Mouse (Mus musculus): ENCODE measurements around the gene Sh3kbp1. TPM values are rescaled to one million over a fixed set of nuclear protein-coding genes. Genes with fewer than 3 reads are reported as not detected.
A peak's percentile ranks its signal among the peaks of the same experiment; 100 is the strongest.

Sh3kbp1 gene
- polyA plus RNA-seq, 1 experiment from 2014 or later: 42.5 TPM

GRCm38 (mm10) chrX:159795603-159796002 is 168.5 kb downstream of the Sh3kbp1 start:
- ATAC-seq (ENCODE audit: insufficient read depth): no peak
- TF ChIP-seq CTCF (IDR thresholded peaks at IDR 0.05; ENCODE audit: low read depth): no peak
- Histone ChIP-seq H3K9ac (no peak overlapping the region), H3K9me3 (ENCODE audit: low read depth, low read length) (no peaks in the 10 kb centered on the region), H3K4me2 (no peak overlapping the region), H3K27ac (ENCODE audit: low read depth) (no peak overlapping the region), H3K36me3 (ENCODE audit: insufficient read depth) (no peaks in the 10 kb centered on the region), H3K4me1 (ENCODE audit: insufficient read depth) (no peaks in the 10 kb centered on the region), H3K27me3 (ENCODE audit: insufficient read depth, low read length) (no peaks in the 10 kb centered on the region), H3K4me3 (ENCODE audit: low read depth, low read length) (no peak overlapping the region)
- DNase-seq: no peak
- 38% methylated on average over 2 of the region's 2 CpGs for WGBS

DNA sequence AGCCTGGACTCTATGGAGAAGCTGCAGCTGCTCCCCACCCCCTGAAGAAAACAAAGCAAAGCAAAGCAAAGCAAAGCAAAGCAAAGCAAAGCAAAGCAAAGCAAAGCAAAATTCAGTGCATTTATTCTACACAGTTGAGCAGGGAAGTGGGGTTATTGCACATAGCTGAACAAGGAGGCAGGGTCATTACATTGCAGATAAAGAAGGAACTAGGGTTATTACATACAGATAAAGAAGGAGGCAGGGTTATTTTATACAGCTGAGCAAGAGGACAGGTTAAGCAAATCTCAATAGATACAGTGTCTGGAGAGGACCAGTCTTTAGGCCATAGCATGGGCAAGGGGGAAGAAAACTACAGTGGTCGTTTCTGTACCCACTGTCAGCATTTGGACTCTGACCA is 177.3 kb downstream of the Sh3kbp1 start:
- no peak for TF ChIP-seq CTCF (IDR thresholded peaks at IDR 0.05; ENCODE audit: low read depth)
- H3K4me3 ChIP-seq (ENCODE audit: low read depth, low read length): no peak overlapping the region
- no peaks in the 10 kb centered on the region for H3K27me3 ChIP-seq (ENCODE audit: insufficient read depth, low read length)
- H3K9me3 ChIP-seq (ENCODE audit: low read depth, low read length): no peaks in the 10 kb centered on the region
- no peak overlapping the region for H3K9ac ChIP-seq
- DNase-seq: no peak
- 81% methylated on average over 1 of the region's 1 CpGs for WGBS
- no peaks in the 10 kb centered on the region for H3K4me1 ChIP-seq (ENCODE audit: insufficient read depth)
- no peak overlapping the region for H3K4me2 ChIP-seq
- ATAC-seq (ENCODE audit: insufficient read depth): no peak
- H3K27ac ChIP-seq (ENCODE audit: low read depth): no peak overlapping the region
- no peaks in the 10 kb centered on the region for H3K36me3 ChIP-seq (ENCODE audit: insufficient read depth)

- TF ChIP-seq CTCF (IDR thresholded peaks at IDR 0.05; ENCODE audit: low read depth): no peak
- H3K27me3 ChIP-seq (ENCODE audit: insufficient read depth, low read length): peaks cover 5% of the 10 kb centered on the region; the same call in 1 of the 2 replicates
- H3K27ac ChIP-seq (ENCODE audit: low read depth): no peak overlapping the region
- no peaks in the 10 kb centered on the region for H3K36me3 ChIP-seq (ENCODE audit: insufficient read depth)
- no peak for ATAC-seq (ENCODE audit: insufficient read depth)
- no peaks in the 10 kb centered on the region for H3K9me3 ChIP-seq (ENCODE audit: low read depth, low read length)
- H3K4me1 ChIP-seq (ENCODE audit: insufficient read depth): no peaks in the 10 kb centered on the region
- H3K4me2 ChIP-seq: no peak overlapping the region
- WGBS: 85% methylated on average over 6 of the region's 6 CpGs
- peak; percentile 1 for DNase-seq
- no peak overlapping the region for H3K9ac ChIP-seq
- no peak overlapping the region for H3K4me3 ChIP-seq (ENCODE audit: low read depth, low read length)
Measured at GRCm38 (mm10) chrX:159809510-159809909, 182.4 kb downstream of the Sh3kbp1 start.

DNA sequence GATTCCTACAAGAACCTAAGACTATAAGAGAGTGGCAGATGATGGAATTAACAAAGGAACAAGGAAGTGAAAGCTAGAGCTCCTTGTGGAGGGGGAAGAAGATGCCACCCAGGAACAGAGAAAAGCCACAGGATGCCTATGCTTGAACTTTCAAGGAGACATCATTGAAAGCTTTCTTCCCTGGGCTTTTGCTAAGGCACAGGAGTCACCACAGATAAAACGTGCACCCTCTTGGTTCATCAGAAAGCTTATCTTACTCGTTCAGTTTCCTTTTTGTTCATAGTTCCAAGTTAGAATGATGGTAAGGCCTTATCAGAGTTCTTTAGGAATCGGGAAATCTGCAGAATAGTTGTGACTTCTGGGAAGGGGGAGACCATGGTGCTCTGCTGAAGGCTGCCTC is 183.4 kb downstream of the Sh3kbp1 start:
- no peak for TF ChIP-seq CTCF (IDR thresholded peaks at IDR 0.05; ENCODE audit: low read depth)
- 67% methylated on average over 3 of the region's 3 CpGs for WGBS
- H3K4me2 ChIP-seq: no peak overlapping the region
- peaks cover 5% of the 10 kb centered on the region; the same call in 1 of the 2 replicates for H3K27me3 ChIP-seq (ENCODE audit: insufficient read depth, low read length)
- ATAC-seq (ENCODE audit: insufficient read depth) (no peak), DNase-seq (no peak)
- no peaks in the 10 kb centered on the region for H3K36me3 ChIP-seq (ENCODE audit: insufficient read depth)
- H3K27ac ChIP-seq (ENCODE audit: low read depth): no peak overlapping the region
- H3K4me3 ChIP-seq (ENCODE audit: low read depth, low read length): no peak overlapping the region
- no peaks in the 10 kb centered on the region for H3K4me1 ChIP-seq (ENCODE audit: insufficient read depth)
- H3K9me3 ChIP-seq (ENCODE audit: low read depth, low read length): no peaks in the 10 kb centered on the region
- H3K9ac ChIP-seq: no peak overlapping the region

DNA sequence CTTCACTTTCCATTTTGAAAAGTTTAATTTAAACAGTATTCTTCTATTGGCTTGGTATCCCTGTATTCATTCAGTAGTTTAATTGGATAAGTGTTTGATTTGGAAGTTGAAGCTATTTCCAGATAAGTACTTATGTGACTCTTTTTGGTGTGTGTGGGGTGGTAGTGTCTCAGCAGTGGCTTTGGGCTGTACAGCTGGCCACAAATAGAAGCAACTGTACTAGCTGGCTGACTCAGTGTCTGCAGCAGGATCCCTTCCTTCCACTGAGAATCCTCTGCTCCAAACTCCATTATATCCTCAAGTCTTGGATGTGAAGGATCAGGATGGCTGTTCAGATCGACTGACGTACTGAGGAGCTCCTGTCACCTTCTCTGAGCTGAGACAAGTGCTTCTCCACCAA is 190.4 kb downstream of the Sh3kbp1 start:
- no peak overlapping the region for H3K4me3 ChIP-seq (ENCODE audit: low read depth, low read length)
- H3K4me2 ChIP-seq: no peak overlapping the region
- DNase-seq: no peak
- no peak for ATAC-seq (ENCODE audit: insufficient read depth)
- no peak overlapping the region for H3K27ac ChIP-seq (ENCODE audit: low read depth)
- H3K36me3 ChIP-seq (ENCODE audit: insufficient read depth): no peaks in the 10 kb centered on the region
- H3K9me3 ChIP-seq (ENCODE audit: low read depth, low read length): no peaks in the 10 kb centered on the region
- no peaks in the 10 kb centered on the region for H3K4me1 ChIP-seq (ENCODE audit: insufficient read depth)
- no peak for TF ChIP-seq CTCF (IDR thresholded peaks at IDR 0.05; ENCODE audit: low read depth)
- WGBS: 98% methylated on average over 2 of the region's 2 CpGs
- peaks cover 5% of the 10 kb centered on the region; the same call in 1 of the 2 replicates for H3K27me3 ChIP-seq (ENCODE audit: insufficient read depth, low read length)
- no peak overlapping the region for H3K9ac ChIP-seq

DNA sequence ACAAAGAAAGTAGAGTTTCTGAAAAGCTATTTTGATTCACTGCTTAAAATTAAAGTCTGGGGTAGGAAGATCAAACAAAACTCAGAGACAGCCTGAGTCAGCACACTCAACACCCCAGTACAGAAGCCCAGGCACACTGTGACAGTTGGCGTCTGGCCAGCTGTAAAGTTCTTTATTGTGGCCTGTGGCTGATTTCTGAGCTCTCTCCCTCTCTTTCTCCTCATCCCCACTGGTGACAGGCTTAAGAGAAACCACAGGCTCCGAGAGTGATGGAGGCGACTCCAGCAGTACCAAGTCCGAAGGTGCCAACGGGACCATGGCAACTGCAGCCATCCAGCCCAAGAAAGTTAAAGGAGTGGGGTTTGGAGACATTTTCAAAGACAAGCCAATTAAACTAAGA is 201.1 kb downstream of the Sh3kbp1 start:
- Histone ChIP-seq H3K27me3 (ENCODE audit: insufficient read depth, low read length) (no peaks in the 10 kb centered on the region), H3K4me1 (ENCODE audit: insufficient read depth) (no peaks in the 10 kb centered on the region), H3K4me3 (ENCODE audit: low read depth, low read length) (no peak overlapping the region), H3K9ac (no peak overlapping the region), H3K36me3 (ENCODE audit: insufficient read depth) (no peaks in the 10 kb centered on the region), H3K9me3 (ENCODE audit: low read depth, low read length) (no peaks in the 10 kb centered on the region), H3K4me2 (no peak overlapping the region), H3K27ac (ENCODE audit: low read depth) (no peak overlapping the region)
- ATAC-seq (ENCODE audit: insufficient read depth) (peak; percentile 87), DNase-seq (peak; percentile 68)
- no peak for TF ChIP-seq CTCF (IDR thresholded peaks at IDR 0.05; ENCODE audit: low read depth)
- 70% methylated on average over 5 of the region's 5 CpGs for WGBS

DNA sequence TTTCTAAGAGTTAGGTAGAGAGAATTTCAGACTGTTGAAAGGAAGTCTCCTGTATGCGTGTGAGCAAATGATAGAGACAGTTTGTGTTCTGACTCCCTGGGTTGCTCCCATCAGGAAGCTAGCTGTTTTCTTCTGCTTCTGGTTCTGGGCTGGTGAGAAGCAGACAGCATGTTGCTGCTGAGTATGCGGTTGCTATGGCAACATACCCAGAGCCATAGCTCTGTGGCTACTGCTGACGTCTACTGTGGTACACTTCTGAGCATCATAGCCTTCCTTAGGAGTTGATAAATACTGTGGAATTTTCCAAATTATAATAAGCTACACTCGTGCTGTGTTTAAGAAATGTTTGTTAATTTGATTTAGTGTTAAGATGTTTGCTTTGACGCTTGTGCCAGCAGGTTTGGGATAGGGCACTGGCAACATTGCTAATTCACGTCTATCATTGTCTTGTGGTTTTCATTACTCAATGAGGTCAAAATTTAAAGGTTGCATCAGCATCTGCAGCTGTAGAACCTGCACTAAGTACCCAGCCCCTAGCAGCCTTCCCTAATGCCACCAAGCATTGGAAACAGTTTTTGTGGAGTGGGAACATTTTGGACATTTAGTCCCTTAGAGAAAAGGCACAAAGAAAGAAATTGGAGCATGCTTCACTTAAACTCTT is 202.2 kb downstream of the Sh3kbp1 start:
- H3K4me1 ChIP-seq (ENCODE audit: insufficient read depth): no peaks in the 10 kb centered on the region
- no peaks in the 10 kb centered on the region for H3K9me3 ChIP-seq (ENCODE audit: low read depth, low read length)
- H3K9ac ChIP-seq: no peak overlapping the region
- H3K27me3 ChIP-seq (ENCODE audit: insufficient read depth, low read length): no peaks in the 10 kb centered on the region
- no peak for TF ChIP-seq CTCF (IDR thresholded peaks at IDR 0.05; ENCODE audit: low read depth)
- H3K36me3 ChIP-seq (ENCODE audit: insufficient read depth): no peaks in the 10 kb centered on the region
- 69% methylated on average over 6 of the region's 6 CpGs for WGBS
- DNase-seq (peak; percentile 11), ATAC-seq (ENCODE audit: insufficient read depth) (no peak)
- H3K4me3 ChIP-seq (ENCODE audit: low read depth, low read length): no peak overlapping the region
- H3K4me2 ChIP-seq: no peak overlapping the region
- no peak overlapping the region for H3K27ac ChIP-seq (ENCODE audit: low read depth)

Measured in lung, embryonic 14.5 days (tissue).